Mouse (Mus musculus): ENCODE measurements around the gene Acly. TPM values are rescaled to one million over a fixed set of nuclear protein-coding genes. Genes with fewer than 3 reads are reported as not detected.

Acly gene
- polyA plus RNA-seq, 2 experiments, result 118 to 159 TPM

DNA sequence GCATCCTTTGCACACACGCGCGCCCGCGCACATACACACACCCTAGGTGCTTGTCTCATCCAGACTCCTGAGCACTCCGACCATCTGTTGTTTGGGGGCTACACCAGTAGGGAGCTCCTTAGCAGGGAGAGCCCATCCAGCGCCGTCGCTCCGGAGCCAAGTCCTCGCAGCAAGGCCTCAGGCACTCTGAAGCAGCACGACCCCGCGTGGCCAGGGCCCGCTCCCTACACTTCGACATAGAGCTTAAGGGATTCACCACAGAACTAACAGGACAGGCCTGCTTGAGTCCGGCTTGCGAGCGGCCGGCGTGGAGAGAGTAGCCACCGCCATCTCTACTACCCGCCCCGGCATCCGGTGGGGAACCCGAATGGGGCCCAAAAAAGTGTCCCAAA, 738 bp downstream of the Acly start:
- Histone ChIP-seq H3K4me2 (replicated peaks; ENCODE audit: low read depth, low read length, severe bottlenecking) (peak overlapping the region; percentile 88), H3K4me1 (ENCODE audit: control insufficient read depth, insufficient read depth, low read length) (peaks cover 20% of the 10 kb centered on the region), H3K36me3 (ENCODE audit: control insufficient read depth, insufficient read depth, low read length) (peaks cover 19% of the 10 kb centered on the region), H3K4me3 (replicated peaks; ENCODE audit: low read length) (peak overlapping the region; percentile 83), H3K27me3 (ENCODE audit: control insufficient read depth, insufficient read depth, low read length) (no peaks in the 10 kb centered on the region), H3K9me3 (ENCODE audit: control insufficient read depth, low read length) (no peaks in the 10 kb centered on the region), H3K27ac (replicated peaks; ENCODE audit: low read depth, low read length) (peak overlapping the region; percentile 88), H3K9ac (ENCODE audit: low read depth, low read length, severe bottlenecking) (peak overlapping the region; percentile 83)
- no peak for TF ChIP-seq POLR2A (IDR thresholded peaks at IDR 0.05; ENCODE audit: borderline replicate concordance, extremely low read depth, insufficient read depth, insufficient read length)
- ATAC-seq (ENCODE audit: low FRiP score, low read depth) (peak; percentile 16), DNase-seq (ENCODE audit: low spot score) (peak; percentile 40)
- under 1% methylated on average over 26 of the region's 26 CpGs for WGBS

DNA sequence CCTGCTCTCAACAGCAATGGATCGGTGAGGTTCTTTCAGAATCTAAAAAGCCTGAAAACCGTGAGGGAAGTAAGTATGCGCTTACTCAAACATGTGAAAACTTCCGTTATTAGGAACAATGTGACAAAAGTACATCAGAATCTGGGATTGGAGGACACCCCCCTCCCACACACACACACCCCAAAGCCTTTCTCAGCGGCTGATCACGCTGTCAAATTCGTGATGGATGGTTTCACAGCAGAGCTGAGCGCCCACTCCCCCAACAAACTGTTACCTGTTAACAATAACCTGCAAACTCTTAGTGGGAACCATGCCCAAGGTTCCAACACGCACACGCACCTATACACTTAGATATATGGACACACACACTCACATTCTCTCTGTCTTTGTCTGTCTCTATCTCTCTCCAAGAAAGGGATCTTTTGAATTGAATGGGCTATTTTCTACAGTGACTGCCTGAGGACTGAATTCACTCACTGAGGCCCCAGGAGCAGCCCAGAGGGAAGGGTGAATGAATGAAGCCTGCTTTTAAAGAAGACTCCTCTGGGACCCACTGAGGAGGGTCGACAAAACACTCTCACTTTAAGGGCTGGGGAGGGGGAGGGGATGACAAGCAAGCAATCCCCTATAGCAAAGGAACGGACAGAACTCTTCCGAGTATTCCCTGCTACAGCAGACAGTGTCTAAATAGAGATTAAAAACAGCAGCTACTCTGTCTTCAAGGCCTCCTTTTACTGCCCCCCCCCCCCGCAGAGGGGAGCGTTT, 1.6 kb downstream of the Acly start:
- H3K9me3 ChIP-seq (ENCODE audit: control insufficient read depth, low read length), result no peaks in the 10 kb centered on the region
- no peak for TF ChIP-seq POLR2A (IDR thresholded peaks at IDR 0.05; ENCODE audit: borderline replicate concordance, extremely low read depth, insufficient read depth, insufficient read length)
- peak overlapping the region; percentile 83 for H3K9ac ChIP-seq (ENCODE audit: low read depth, low read length, severe bottlenecking)
- peaks cover 20% of the 10 kb centered on the region for H3K4me1 ChIP-seq (ENCODE audit: control insufficient read depth, insufficient read depth, low read length)
- H3K27me3 ChIP-seq (ENCODE audit: control insufficient read depth, insufficient read depth, low read length), result no peaks in the 10 kb centered on the region
- H3K4me3 ChIP-seq (replicated peaks; ENCODE audit: low read length), result peak overlapping the region; percentile 83
- peaks cover 27% of the 10 kb centered on the region for H3K36me3 ChIP-seq (ENCODE audit: control insufficient read depth, insufficient read depth, low read length)
- ATAC-seq (ENCODE audit: low FRiP score, low read depth), result no peak
- H3K27ac ChIP-seq (replicated peaks; ENCODE audit: low read depth, low read length), result no peak overlapping the region
- no peak for DNase-seq (ENCODE audit: low spot score)
- WGBS, result 11% methylated on average over 15 of the region's 15 CpGs
- peak overlapping the region; percentile 88 for H3K4me2 ChIP-seq (replicated peaks; ENCODE audit: low read depth, low read length, severe bottlenecking)

DNA sequence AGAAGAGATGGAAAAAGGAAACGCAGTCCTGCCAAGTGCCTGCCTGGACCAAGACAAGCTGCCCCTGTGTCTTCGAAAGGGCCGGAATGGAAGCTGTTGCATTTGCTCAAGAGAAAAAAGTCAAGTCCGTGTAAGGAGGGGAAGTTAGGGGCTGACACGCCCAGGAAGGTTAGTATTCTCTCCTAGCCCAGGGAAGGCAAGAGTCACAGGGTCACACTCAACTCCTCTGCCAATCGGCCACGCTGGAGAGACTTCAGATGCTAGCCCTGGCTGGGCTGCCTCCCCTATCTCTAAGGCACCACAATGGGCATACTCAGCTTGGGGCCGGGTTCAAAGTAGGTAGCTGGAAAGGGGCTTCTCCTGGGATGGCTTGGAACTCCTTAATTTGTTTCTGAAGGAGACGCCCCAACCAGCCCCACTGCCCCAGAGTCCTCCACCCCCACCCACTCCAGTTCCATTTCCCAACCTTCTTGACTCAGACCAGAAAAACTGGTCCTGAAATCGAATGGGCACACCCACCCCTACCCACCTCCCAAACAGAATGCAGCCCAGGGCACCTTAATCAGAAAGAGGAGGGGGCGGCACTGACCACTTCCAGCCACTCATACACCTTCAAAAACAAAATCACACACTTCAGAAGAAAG, 2.7 kb downstream of the Acly start:
- H3K4me1 ChIP-seq (ENCODE audit: control insufficient read depth, insufficient read depth, low read length), result peaks cover 20% of the 10 kb centered on the region
- 53% methylated on average over 11 of the region's 11 CpGs for WGBS
- no peak for TF ChIP-seq POLR2A (IDR thresholded peaks at IDR 0.05; ENCODE audit: borderline replicate concordance, extremely low read depth, insufficient read depth, insufficient read length)
- H3K4me2 ChIP-seq (replicated peaks; ENCODE audit: low read depth, low read length, severe bottlenecking), result peak overlapping the region; percentile 88
- no peak overlapping the region for H3K9ac ChIP-seq (ENCODE audit: low read depth, low read length, severe bottlenecking)
- H3K27ac ChIP-seq (replicated peaks; ENCODE audit: low read depth, low read length), result no peak overlapping the region
- H3K9me3 ChIP-seq (ENCODE audit: control insufficient read depth, low read length), result no peaks in the 10 kb centered on the region
- H3K27me3 ChIP-seq (ENCODE audit: control insufficient read depth, insufficient read depth, low read length), result no peaks in the 10 kb centered on the region
- DNase-seq (ENCODE audit: low spot score), result no peak
- peak overlapping the region; percentile 83; the same call in 1 of the 2 replicates for H3K4me3 ChIP-seq (replicated peaks; ENCODE audit: low read length)
- ATAC-seq (ENCODE audit: low FRiP score, low read depth), result no peak
- peaks cover 38% of the 10 kb centered on the region for H3K36me3 ChIP-seq (ENCODE audit: control insufficient read depth, insufficient read depth, low read length)

DNA sequence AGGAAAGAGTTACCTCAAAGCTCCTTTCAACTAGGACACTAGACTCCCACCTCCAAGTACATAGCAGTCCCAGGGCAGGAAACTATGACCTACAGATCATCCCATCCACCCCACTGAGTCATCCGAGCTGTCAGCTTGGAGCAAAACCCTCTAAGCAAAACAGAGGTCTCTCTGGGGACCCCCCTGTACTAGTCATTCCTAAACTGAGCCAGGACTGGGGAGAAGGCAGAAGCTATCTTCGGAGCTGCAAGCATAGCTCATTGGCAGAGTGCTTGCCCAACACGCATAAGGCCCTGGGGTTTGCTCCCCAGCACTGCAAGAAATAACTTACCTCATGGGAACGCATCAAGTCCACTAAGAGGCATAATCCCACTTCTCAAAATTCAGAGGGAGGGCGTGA, 3.4 kb downstream of the Acly start:
- Histone ChIP-seq H3K4me3 (replicated peaks; ENCODE audit: low read length) (no peak overlapping the region), H3K4me1 (ENCODE audit: control insufficient read depth, insufficient read depth, low read length) (peaks cover 20% of the 10 kb centered on the region), H3K9me3 (ENCODE audit: control insufficient read depth, low read length) (no peaks in the 10 kb centered on the region), H3K27ac (replicated peaks; ENCODE audit: low read depth, low read length) (no peak overlapping the region), H3K9ac (ENCODE audit: low read depth, low read length, severe bottlenecking) (no peak overlapping the region), H3K27me3 (ENCODE audit: control insufficient read depth, insufficient read depth, low read length) (no peaks in the 10 kb centered on the region), H3K4me2 (replicated peaks; ENCODE audit: low read depth, low read length, severe bottlenecking) (no peak overlapping the region), H3K36me3 (ENCODE audit: control insufficient read depth, insufficient read depth, low read length) (peaks cover 46% of the 10 kb centered on the region)
- ATAC-seq (ENCODE audit: low FRiP score, low read depth) (no peak), DNase-seq (ENCODE audit: low spot score) (no peak)
- TF ChIP-seq POLR2A (IDR thresholded peaks at IDR 0.05; ENCODE audit: borderline replicate concordance, extremely low read depth, insufficient read depth, insufficient read length), result no peak
- 88% methylated on average over 5 of the region's 5 CpGs for WGBS

DNA sequence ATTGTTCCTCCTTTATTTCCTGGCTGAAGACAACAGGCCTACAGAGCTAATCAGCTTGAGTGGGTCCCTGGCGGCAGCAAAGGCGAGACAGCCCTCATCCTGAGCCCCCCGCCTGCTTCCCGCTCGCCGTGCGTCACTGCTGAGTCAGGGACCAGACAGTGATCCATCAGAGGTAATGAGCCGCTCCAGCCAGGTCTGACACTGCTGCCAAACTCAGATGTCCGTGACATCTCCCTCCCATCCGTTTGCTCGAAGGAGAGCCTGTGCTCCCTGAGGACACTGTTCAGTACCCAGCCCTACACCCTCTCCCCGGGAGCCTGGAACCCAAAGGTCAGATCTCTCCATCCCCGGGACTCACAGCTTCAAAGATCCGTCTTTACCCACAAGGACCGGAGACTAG, 7.0 kb downstream of the Acly start:
- Histone ChIP-seq H3K4me3 (replicated peaks; ENCODE audit: low read length) (no peak overlapping the region), H3K9ac (ENCODE audit: low read depth, low read length, severe bottlenecking) (no peak overlapping the region), H3K27ac (replicated peaks; ENCODE audit: low read depth, low read length) (no peak overlapping the region), H3K4me2 (replicated peaks; ENCODE audit: low read depth, low read length, severe bottlenecking) (no peak overlapping the region), H3K9me3 (ENCODE audit: control insufficient read depth, low read length) (no peaks in the 10 kb centered on the region), H3K4me1 (ENCODE audit: control insufficient read depth, insufficient read depth, low read length) (peaks cover 10% of the 10 kb centered on the region), H3K36me3 (ENCODE audit: control insufficient read depth, insufficient read depth, low read length) (peaks cover 78% of the 10 kb centered on the region), H3K27me3 (ENCODE audit: control insufficient read depth, insufficient read depth, low read length) (no peaks in the 10 kb centered on the region)
- ATAC-seq (ENCODE audit: low FRiP score, low read depth), result no peak
- 74% methylated on average over 15 of the region's 15 CpGs for WGBS
- TF ChIP-seq POLR2A (IDR thresholded peaks at IDR 0.05; ENCODE audit: borderline replicate concordance, extremely low read depth, insufficient read depth, insufficient read length), result no peak
- DNase-seq (ENCODE audit: low spot score), result no peak

Measured in limb, embryonic 14.5 days (tissue).